Mouse (Mus musculus) heart, embryonic 14.5 days (tissue): ENCODE measurements around the gene Gchfr. TPM values are rescaled to one million over a fixed set of nuclear protein-coding genes. Genes with fewer than 3 reads are reported as not detected.

ENCODE experiments used
- ATAC-seq: fragments of 200-750 bp; cut with Nextera tagmentation; 2 replicates; pipeline ENCODE4 v1.8.0; 2017; ENCODE audit warnings: low read depth, moderate TSS enrichment; ENCODE audit not compliant: insufficient number of reproducible peaks, insufficient read depth, low FRiP score
- H3K27ac ChIP-seq, 2 experiments: fragments of 200-500 bp in 1 of 2; fragments of 300-500 bp in 1 of 2; sonication (generic) in 1 of 2; replicated peaks in 1 of 2; 2 replicates each; pipeline ENCODE4 v1.5.1; 2012 to 2014; ENCODE audit warnings: low read depth in 2 of 2, low read length in 2 of 2, control low read depth in 1 of 2, mild to moderate bottlenecking in 1 of 2, mixed read lengths in 1 of 2; ENCODE audit not compliant: control insufficient read depth in 1 of 2, insufficient read depth in 1 of 2
- H3K27me3 ChIP-seq: fragments of 300-500 bp; sonication (generic); 2 replicates; pipeline ENCODE4 v1.6.1; 2014; ENCODE audit warnings: mild to moderate bottlenecking, low read length, control low read depth; ENCODE audit not compliant: control insufficient read depth, insufficient read depth
- H3K36me3 ChIP-seq: fragments of 300-500 bp; sonication (generic); 2 replicates; pipeline ENCODE4 v1.6.1; 2014; ENCODE audit warnings: mild to moderate bottlenecking, control low read depth, low read length, mixed read lengths; ENCODE audit not compliant: control insufficient read depth, insufficient read depth
- H3K4me1 ChIP-seq, 2 experiments: fragments of 200-500 bp in 1 of 2; fragments of 300-500 bp in 1 of 2; sonication (generic) in 1 of 2; 2 replicates each; pipeline ENCODE4 v1.6.1; 2012 to 2014; ENCODE audit warnings: low read length in 2 of 2, control low read depth in 1 of 2, mixed read lengths in 1 of 2; ENCODE audit not compliant: control insufficient read depth in 2 of 2, insufficient read depth in 2 of 2
- H3K4me2 ChIP-seq: fragments of 300-500 bp; sonication (generic); 2 replicates; pipeline ENCODE4 v1.6.1; 2014; ENCODE audit warnings: mild to moderate bottlenecking, low read length
- H3K4me3 ChIP-seq, 2 experiments: fragments of 200-500 bp in 1 of 2; fragments of 300-500 bp in 1 of 2; sonication (generic) in 1 of 2; 2 replicates each; pipeline ENCODE4 v1.5.1; 2012 to 2014; ENCODE audit warnings: low read length in 2 of 2, mild to moderate bottlenecking in 2 of 2, control low read depth in 1 of 2, low read depth in 1 of 2, moderate library complexity in 1 of 2; ENCODE audit not compliant: control insufficient read depth in 1 of 2, insufficient read depth in 1 of 2
- H3K9ac ChIP-seq: fragments of 300-500 bp; sonication (generic); 2 replicates; pipeline ENCODE4 v1.6.1; 2014; ENCODE audit warnings: mild to moderate bottlenecking, low read length
- H3K9me3 ChIP-seq: fragments of 300-500 bp; sonication (generic); 2 replicates; pipeline ENCODE4 v1.6.1; 2016; ENCODE audit warnings: low read length, control low read depth; ENCODE audit not compliant: control insufficient read depth
- WGBS: fragments of 180-500 bp; shearing (Covaris S2); extraction: QIAGEN DNeasy Blood & Tissue Kit; methylation state at CpG from one replicate; pipeline ENCODE4 v1.1.7; 2014; 5-methylcytosine and 5-hydroxymethylcytosine counted together
- polyA plus RNA-seq: library from polyadenylated mRNA; unstranded; fragments of >200 nt; fragmentation: Nextera tagmentation; extraction: Ambion mirVana; gene quantifications from 2 replicates; pipeline ENCODE4 v1.2.1, GENCODE M21; 2014

Gchfr gene
- polyA plus RNA-seq: 7.2 and 9.4 TPM in 2 replicates

DNA sequence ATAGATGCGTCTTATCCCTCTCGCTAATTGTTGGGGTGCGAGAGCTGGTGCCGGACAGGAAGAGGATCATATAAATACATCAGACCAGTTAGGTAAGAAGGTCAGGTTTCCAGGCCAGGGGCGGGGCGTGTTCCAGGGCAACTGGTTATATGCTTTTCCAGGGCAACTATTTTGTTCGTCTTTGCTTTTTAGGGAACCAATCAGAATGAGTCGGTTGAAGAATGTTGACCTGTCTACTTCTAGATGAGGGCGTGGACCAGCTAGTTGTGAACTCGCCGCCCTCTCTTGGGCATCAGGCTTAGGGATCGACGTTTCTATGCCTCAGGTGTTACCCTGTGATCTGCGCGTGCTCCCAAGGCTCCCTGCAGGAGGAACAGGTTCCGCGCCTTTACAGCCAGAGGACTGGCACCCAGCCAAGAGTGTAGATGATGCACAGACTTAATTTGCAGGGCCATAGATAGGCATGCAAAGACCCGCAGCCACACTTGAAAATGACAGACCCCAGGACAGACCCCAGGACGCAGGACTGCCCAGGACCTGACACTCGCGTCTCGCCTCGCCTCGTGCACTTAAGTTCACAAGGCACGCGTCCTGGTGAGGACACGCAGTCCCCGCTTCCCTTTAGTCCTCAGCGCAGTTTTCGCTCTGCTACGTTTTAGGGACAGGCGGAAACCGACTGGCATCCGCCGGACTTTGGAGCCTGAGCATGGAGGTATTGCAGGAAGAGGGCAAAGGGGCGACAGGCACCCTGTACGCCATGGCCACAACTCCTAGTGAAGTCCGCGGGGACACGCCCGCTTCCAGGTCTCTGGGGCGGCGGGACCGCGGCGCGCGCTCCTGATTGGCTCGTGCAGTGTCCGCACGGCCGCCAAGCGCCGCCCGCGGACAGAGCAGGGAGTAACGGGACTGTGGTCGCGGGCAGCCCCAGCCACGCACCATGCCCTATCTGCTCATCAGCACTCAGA, at the start of gene Gchfr:
Gene Gchfr (plus strand): TSS at position 873 of the 965 bp plus-strand sequence.
- Histone ChIP-seq H3K36me3 (no peaks in the 10 kb centered on the region), H3K27ac (no peak within 1 kb of the TSS), H3K9ac (peak within 1 kb of the TSS; percentile 67), H3K27me3 (peaks cover 13% of the 10 kb centered on the region; the same call in 1 of the 2 replicates), H3K4me1 (peaks cover 9% of the 10 kb centered on the region in 2 experiments), H3K9me3 (0 out of 2 replicates have a peak, but pooled peaks cover 3% of the 10 kb centered on the region), H3K4me3 (peak within 1 kb of the TSS; percentile 49 to 55), H3K4me2 (peak within 1 kb of the TSS; percentile 100)
- peak; percentile 70 for ATAC-seq
- under 1% methylated on average over 60 of the region's 60 CpGs for WGBS

DNA sequence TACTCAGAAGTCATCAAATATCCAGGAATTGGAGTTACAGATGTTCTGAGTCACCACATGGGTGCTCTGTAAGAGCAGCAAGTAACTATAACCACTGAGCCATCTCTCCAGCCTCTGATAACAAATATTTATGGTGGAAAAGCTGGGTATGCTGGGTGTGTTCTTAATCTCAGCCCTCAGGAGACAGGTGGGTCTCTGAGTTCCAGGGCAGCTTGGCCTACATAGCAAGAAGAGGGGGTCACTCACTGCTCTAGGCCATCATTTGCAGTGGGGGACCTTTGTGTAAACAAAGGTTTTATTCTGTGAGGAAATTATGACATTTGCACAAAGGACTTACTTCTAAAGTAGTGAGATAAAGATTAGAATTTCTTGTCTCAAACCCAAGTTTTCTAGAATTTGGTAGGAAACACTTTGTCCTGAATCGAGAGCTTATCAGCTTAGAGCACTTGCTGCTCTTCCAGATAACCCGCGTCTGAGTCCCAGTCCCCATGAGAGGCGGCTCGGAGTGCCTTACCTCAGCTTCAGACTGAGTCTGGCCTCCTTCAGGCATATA, 31.2 kb upstream of the Gchfr start:
- no peak overlapping the region for H3K4me2 ChIP-seq
- ATAC-seq: no peak
- H3K36me3 ChIP-seq: peaks cover 87% of the 10 kb centered on the region
- H3K4me3 ChIP-seq: no peak overlapping the region
- no peak overlapping the region for H3K9ac ChIP-seq
- H3K4me1 ChIP-seq: no peaks in the 10 kb centered on the region
- H3K9me3 ChIP-seq: no peaks in the 10 kb centered on the region
- H3K27me3 ChIP-seq: no peaks in the 10 kb centered on the region
- 19% methylated on average over 5 of the region's 5 CpGs for WGBS
- no peak overlapping the region for H3K27ac ChIP-seq

DNA sequence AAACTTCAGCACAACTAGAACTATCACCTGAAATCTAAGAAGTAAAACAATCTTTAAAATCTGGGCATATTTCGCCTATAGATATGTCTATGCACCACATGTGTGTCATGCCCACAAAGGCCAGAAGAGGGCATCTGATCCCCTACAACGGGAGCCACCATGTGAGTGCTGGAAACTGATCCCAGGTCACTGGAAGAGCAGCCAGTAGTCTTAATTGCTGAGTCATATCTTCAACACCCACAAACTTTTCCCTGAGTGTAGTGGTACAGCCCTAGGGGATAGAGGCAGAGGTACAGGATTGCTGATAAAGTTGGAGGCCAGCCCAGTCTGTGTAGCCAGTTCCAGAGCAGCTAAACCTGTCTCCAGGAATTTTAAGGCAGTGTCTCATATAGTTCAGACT, 22.4 kb upstream of the Gchfr start:
- Histone ChIP-seq H3K36me3 (peaks cover 100% of the 10 kb centered on the region), H3K4me3 (no peak overlapping the region), H3K9ac (no peak overlapping the region), H3K4me2 (no peak overlapping the region), H3K9me3 (peaks cover 3% of the 10 kb centered on the region; the same call in 1 of the 2 replicates), H3K27ac (no peak overlapping the region), H3K27me3 (no peaks in the 10 kb centered on the region), H3K4me1 (no peaks in the 10 kb centered on the region)
- WGBS: 88% methylated on average over 2 of the region's 2 CpGs
- ATAC-seq: no peak

DNA sequence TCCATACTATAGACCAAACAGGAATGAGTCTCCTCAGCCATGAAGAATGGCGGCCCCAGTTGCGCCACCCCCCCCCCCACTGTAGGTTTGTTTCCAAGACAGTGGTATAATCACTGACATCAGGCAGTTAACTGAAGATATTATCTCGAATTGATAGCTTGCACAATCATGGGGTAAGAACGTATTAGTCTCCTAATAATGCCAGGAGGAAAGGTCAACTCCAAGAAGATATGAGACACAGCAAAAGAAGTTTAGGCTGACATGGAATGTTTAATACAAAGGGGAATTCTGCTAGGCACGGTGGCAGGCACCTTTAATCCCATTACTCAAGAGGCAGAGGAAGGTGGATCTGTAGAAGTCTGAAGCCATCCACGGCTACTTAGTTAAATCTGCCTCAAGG, 21.1 kb upstream of the Gchfr start:
- WGBS: 72% methylated on average over 6 of the region's 6 CpGs
- Histone ChIP-seq H3K27me3 (no peaks in the 10 kb centered on the region), H3K27ac (no peak overlapping the region), H3K9ac (no peak overlapping the region), H3K4me1 (no peaks in the 10 kb centered on the region), H3K9me3 (peaks cover 3% of the 10 kb centered on the region; the same call in 1 of the 2 replicates), H3K4me2 (no peak overlapping the region), H3K4me3 (no peak overlapping the region), H3K36me3 (peaks cover 100% of the 10 kb centered on the region)
- no peak for ATAC-seq

DNA sequence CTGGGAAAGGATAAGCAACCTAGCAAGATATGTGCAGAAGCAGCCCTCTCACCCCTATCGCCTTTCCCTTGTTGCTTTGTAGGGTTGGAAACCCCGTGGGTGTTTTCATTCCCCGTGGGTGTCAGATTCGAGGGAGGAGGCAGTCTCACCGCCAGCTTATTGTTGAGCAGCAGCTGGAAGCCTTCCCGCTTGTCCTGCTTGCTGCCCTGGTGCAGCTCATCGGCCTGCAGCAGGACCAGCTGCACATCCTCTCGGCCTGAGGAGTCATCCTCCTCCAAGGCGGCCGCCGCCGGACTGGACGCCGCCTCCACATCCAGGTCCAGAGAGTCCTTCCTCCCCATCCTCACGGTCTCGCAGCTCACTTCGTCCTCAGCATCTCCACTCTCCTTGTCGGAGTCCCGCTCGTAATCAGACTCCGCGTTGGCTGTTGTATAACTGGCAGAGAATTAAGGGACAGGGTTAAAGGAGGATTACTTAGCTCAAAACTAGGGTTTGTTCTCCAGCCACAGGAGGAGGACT, 20.4 kb upstream of the Gchfr start:
- Histone ChIP-seq H3K9me3 (peaks cover 3% of the 10 kb centered on the region; the same call in 1 of the 2 replicates), H3K4me2 (no peak overlapping the region), H3K4me3 (no peak overlapping the region), H3K27ac (no peak overlapping the region; a peak in 1 of 4 replicates), H3K36me3 (peaks cover 100% of the 10 kb centered on the region), H3K4me1 (no peaks in the 10 kb centered on the region; a peak in 1 of 4 replicates), H3K27me3 (no peaks in the 10 kb centered on the region), H3K9ac (no peak overlapping the region)
- ATAC-seq: no peak
- 82% methylated on average over 22 of the region's 22 CpGs for WGBS

DNA sequence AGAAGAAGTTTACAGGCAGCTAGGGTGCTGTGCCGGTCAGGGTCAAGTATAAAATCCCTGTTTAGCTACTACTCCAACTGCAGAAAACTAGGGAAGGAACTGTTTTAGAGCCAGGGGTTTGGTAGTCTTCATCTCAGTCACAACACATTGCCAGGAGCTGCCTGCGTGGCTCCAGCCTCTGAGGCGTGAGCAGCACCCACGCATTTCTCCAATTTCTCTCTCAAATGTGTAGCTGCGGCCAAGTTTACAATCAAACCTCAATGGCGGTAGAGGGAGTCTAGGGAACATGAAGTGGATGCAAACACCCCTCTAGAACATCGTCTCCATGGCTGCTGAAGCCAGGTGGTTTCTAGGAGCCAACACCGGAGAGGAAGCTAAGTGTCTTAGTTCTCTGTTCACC, 19.8 kb upstream of the Gchfr start:
- Histone ChIP-seq H3K9me3 (peaks cover 3% of the 10 kb centered on the region; the same call in 1 of the 2 replicates), H3K4me2 (no peak overlapping the region), H3K4me3 (no peak overlapping the region), H3K9ac (no peak overlapping the region), H3K36me3 (peaks cover 100% of the 10 kb centered on the region), H3K27me3 (no peaks in the 10 kb centered on the region), H3K4me1 (peaks cover 0 to 2% of the 10 kb centered on the region in 2 experiments; a peak in 1 of 4 replicates), H3K27ac (no peak overlapping the region; a peak in 1 of 4 replicates)
- no peak for ATAC-seq
- 83% methylated on average over 8 of the region's 8 CpGs for WGBS

DNA sequence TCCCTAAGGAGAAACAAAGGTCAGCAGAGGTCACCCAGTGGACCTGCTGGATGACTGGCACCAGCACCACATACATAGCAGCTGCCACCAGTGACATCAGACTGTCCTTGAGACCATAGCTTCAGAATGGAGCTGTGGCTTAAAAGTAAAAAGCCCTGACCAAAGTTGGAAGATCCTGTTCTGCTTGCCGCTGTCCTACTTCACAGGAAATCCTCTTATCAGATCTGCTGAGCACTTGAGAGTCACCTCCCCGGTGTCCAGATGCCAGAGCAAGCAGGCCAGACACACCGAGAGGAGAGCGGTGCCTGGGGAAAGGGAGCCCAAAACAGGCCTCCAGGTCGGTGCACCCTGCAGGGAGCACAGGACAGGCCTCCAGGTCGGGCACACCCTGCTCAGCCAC, 15.3 kb upstream of the Gchfr start:
- 32% methylated on average over 6 of the region's 6 CpGs for WGBS
- Histone ChIP-seq H3K36me3 (peaks cover 73% of the 10 kb centered on the region), H3K27ac (no peak overlapping the region), H3K4me1 (peaks cover 2 to 12% of the 10 kb centered on the region in 2 experiments; a peak in 3 of 4 replicates), H3K9me3 (no peaks in the 10 kb centered on the region), H3K27me3 (no peaks in the 10 kb centered on the region), H3K4me3 (no peak overlapping the region), H3K4me2 (no peak overlapping the region), H3K9ac (no peak overlapping the region)
- ATAC-seq: no peak
